ENCODE assay signal across 8 mouse cellular contexts in genomic region chr6:34371700-34372351, GRCm38 (mm10). TPM values are rescaled to one million over a fixed set of nuclear protein-coding genes. Genes with fewer than 3 reads are reported as not detected.
A peak's percentile ranks its signal among the peaks of the same experiment; 100 is the strongest.
DNase-seq lines count a peak whose midpoint lies in the region; ATAC-seq and TF ChIP-seq lines count a peak whose summit lies in the region.

No protein-coding gene starts in this region.

- TF ChIP-seq EP300 in heart, adult 2 months (IDR thresholded peaks at IDR 0.05; ENCODE audit: insufficient read depth, low read depth, low read length): no peak

- 31% methylated on average over 18 of the region's 18 CpGs for WGBS in embryonic facial prominence, embryonic 11.5 days
- WGBS in heart, adult 2 months: 18% methylated on average over 18 of the region's 18 CpGs
- WGBS in kidney, adult 2 months: 20% methylated on average over 18 of the region's 18 CpGs
- 29% methylated on average over 18 of the region's 18 CpGs for WGBS in limb, embryonic 12.5 days
- 25% methylated on average over 18 of the region's 18 CpGs for WGBS in midbrain, embryonic 14.5 days

- no peaks in the 10 kb centered on the region for H3K9me3 ChIP-seq in embryonic facial prominence, embryonic 11.5 days (replicated peaks; ENCODE audit: control insufficient read depth, low read length)
- H3K9me3 ChIP-seq in limb, embryonic 12.5 days: no peaks in the 10 kb centered on the region
- no peaks in the 10 kb centered on the region for H3K9me3 ChIP-seq in midbrain, embryonic 14.5 days (ENCODE audit: control insufficient read depth, low read length)

- H3K4me2 ChIP-seq in embryonic facial prominence, embryonic 11.5 days (ENCODE audit: low read depth, low read length): no peak overlapping the region
- H3K4me2 ChIP-seq in limb, embryonic 12.5 days: peak overlapping the region; percentile 32
- peak overlapping the region; percentile 13; the same call in 1 of the 2 replicates for H3K4me2 ChIP-seq in midbrain, embryonic 14.5 days (ENCODE audit: low read length)

- peak overlapping the region; percentile 39; the same call in 1 of the 2 replicates for H3K9ac ChIP-seq in embryonic facial prominence, embryonic 11.5 days (replicated peaks; ENCODE audit: low read length)
- H3K9ac ChIP-seq in heart, adult 2 months (ENCODE audit: low read depth, low read length): peak overlapping the region; percentile 66
- no peak overlapping the region for H3K9ac ChIP-seq in limb, embryonic 12.5 days (replicated peaks)
- no peak overlapping the region for H3K9ac ChIP-seq in midbrain, embryonic 14.5 days (replicated peaks; ENCODE audit: low read length)

- H3K36me3 ChIP-seq in embryonic facial prominence, embryonic 11.5 days (replicated peaks; ENCODE audit: control insufficient read depth, insufficient read depth, low read depth, low read length): no peaks in the 10 kb centered on the region
- H3K36me3 ChIP-seq in heart, adult 2 months (ENCODE audit: control insufficient read depth, insufficient read depth, low read length): no peaks in the 10 kb centered on the region
- H3K36me3 ChIP-seq in kidney, adult 2 months (ENCODE audit: control insufficient read depth, insufficient read depth, low read length): no peaks in the 10 kb centered on the region
- no peaks in the 10 kb centered on the region for H3K36me3 ChIP-seq in limb, embryonic 12.5 days
- H3K36me3 ChIP-seq in midbrain, embryonic 14.5 days (ENCODE audit: control insufficient read depth, insufficient read depth, low read length): no peaks in the 10 kb centered on the region

- no peak for TF ChIP-seq POLR2A in heart, adult 2 months (IDR thresholded peaks at IDR 0.05; ENCODE audit: insufficient read depth, low read depth, low read length)
- no peak for TF ChIP-seq POLR2A in kidney, adult 2 months (IDR thresholded peaks at IDR 0.05; ENCODE audit: low read depth, low read length)

- H3K27ac ChIP-seq in embryonic facial prominence, embryonic 11.5 days (replicated peaks; ENCODE audit: low read depth, low read length): no peak overlapping the region
- H3K27ac ChIP-seq in heart, adult 2 months: no peak overlapping the region
- H3K27ac ChIP-seq in kidney, adult 2 months (ENCODE audit: insufficient read depth, low read depth, low read length): no peak overlapping the region
- no peak overlapping the region for H3K27ac ChIP-seq in limb, embryonic 12.5 days
- H3K27ac ChIP-seq in midbrain, embryonic 14.5 days (replicated peaks; ENCODE audit: low read depth, low read length): no peak overlapping the region

- no peaks in the 10 kb centered on the region for H3K79me2 ChIP-seq in heart, adult 2 months (replicated peaks; ENCODE audit: control insufficient read depth, insufficient read depth, low read length)

- peak; percentile 86 for TF ChIP-seq CTCF in heart, adult 2 months (IDR thresholded peaks at IDR 0.05)
- peak; percentile 49 for TF ChIP-seq CTCF in kidney, adult 2 months (conservative IDR thresholded peaks at IDR 0.05; ENCODE audit: insufficient read depth, insufficient read length, low read depth, low read length)

- no peaks in the 10 kb centered on the region for H3K4me1 ChIP-seq in embryonic facial prominence, embryonic 11.5 days (ENCODE audit: control insufficient read depth, insufficient read depth, low read length)
- peaks cover 1% of the 10 kb centered on the region; the same call in 1 of the 2 replicates for H3K4me1 ChIP-seq in heart, adult 2 months (ENCODE audit: control insufficient read depth, insufficient read depth, low read length)
- no peaks in the 10 kb centered on the region for H3K4me1 ChIP-seq in kidney, adult 2 months (ENCODE audit: control insufficient read depth, insufficient read depth, low read length)
- no peaks in the 10 kb centered on the region; the same call in 1 of the 2 replicates for H3K4me1 ChIP-seq in limb, embryonic 12.5 days (replicated peaks)
- H3K4me1 ChIP-seq in midbrain, embryonic 14.5 days (ENCODE audit: control insufficient read depth, insufficient read depth, low read length): 0 out of 2 replicates have a peak, but pooled peaks cover 3% of the 10 kb centered on the region

- ATAC-seq in embryonic facial prominence, embryonic 11.5 days (replicated peaks; ENCODE audit: insufficient number of reproducible peaks, low FRiP score, low TSS enrichment, low read depth): no peak; the same call in 1 of the 2 replicates
- peak; percentile 59; the same call in 1 of the 2 replicates for ATAC-seq in limb, embryonic 12.5 days (ENCODE audit: insufficient number of reproducible peaks, insufficient read depth, low FRiP score, low TSS enrichment, low read depth)
- no peak for ATAC-seq in midbrain, embryonic 14.5 days (ENCODE audit: low FRiP score, low TSS enrichment)

- peak; percentile 94 for DNase-seq in 416B (ENCODE audit: low read depth)
- peak; percentile 70 for DNase-seq in adrenal gland, postnatal 25 days
- DNase-seq in embryonic facial prominence, embryonic 11.5 days (ENCODE audit: low spot score): peak; percentile 92
- peak; percentile 75 to 78 for DNase-seq in heart, adult 2 months
- peak; percentile 83 for DNase-seq in kidney, adult 2 months
- peak; percentile 92 for DNase-seq in midbrain, embryonic 14.5 days
- DNase-seq in spleen, adult 12 weeks (ENCODE audit: low spot score): peak; percentile 63

- no peaks in the 10 kb centered on the region for H3K27me3 ChIP-seq in embryonic facial prominence, embryonic 11.5 days (ENCODE audit: control insufficient read depth, insufficient read depth, low read length)
- no peaks in the 10 kb centered on the region for H3K27me3 ChIP-seq in heart, adult 2 months (ENCODE audit: control insufficient read depth, insufficient read depth, low read length)
- H3K27me3 ChIP-seq in kidney, adult 2 months (replicated peaks; ENCODE audit: control insufficient read depth, insufficient read depth, low read length): no peaks in the 10 kb centered on the region
- H3K27me3 ChIP-seq in limb, embryonic 12.5 days: no peaks in the 10 kb centered on the region
- H3K27me3 ChIP-seq in midbrain, embryonic 14.5 days (ENCODE audit: control insufficient read depth, insufficient read depth, low read length): no peaks in the 10 kb centered on the region

- no peak overlapping the region for H3K4me3 ChIP-seq in embryonic facial prominence, embryonic 11.5 days (ENCODE audit: low read depth, low read length)
- H3K4me3 ChIP-seq in heart, adult 2 months: no peak overlapping the region
- H3K4me3 ChIP-seq in kidney, adult 2 months (ENCODE audit: insufficient read depth, low read depth, low read length): no peak overlapping the region
- H3K4me3 ChIP-seq in limb, embryonic 12.5 days (replicated peaks): no peak overlapping the region
- H3K4me3 ChIP-seq in midbrain, embryonic 14.5 days (replicated peaks; ENCODE audit: low read depth, low read length): no peak overlapping the region

- intact Hi-C loops in heart, adult 2 months (cut with DNase I): loop anchor here (2.0 to 5.0 kb wide), 2 partner anchors 77 to 80 kb away; no protein-coding TSS in a partner anchor

RNA-seq across cellular contexts. Expression of gene Akr1b10, which starts 12.2 kb away (rescaled TPM):
- total RNA-seq in adrenal gland, postnatal 25 days (2021): 127 and 139 TPM in 2 replicates
- polyA plus RNA-seq in embryonic facial prominence, embryonic 11.5 days (2014; fragmentation: Nextera tagmentation; extraction: Ambion mirVana): 16.4 and 16.9 TPM in 2 replicates
- total RNA-seq in heart, adult 2 months (2021): 10 to 100 TPM; 53.8 to 63.5 TPM
- 50.5 and 89.4 TPM in 2 replicates for polyA plus RNA-seq in heart, adult 2 months (2012; rRNA removed)
- 40.1 and 42.2 TPM in 2 replicates for polyA plus RNA-seq in kidney, adult 2 months (2012; rRNA removed)
- 16.1 and 17.4 TPM in 2 replicates for polyA plus RNA-seq in limb, embryonic 12.5 days (2016; fragmentation: Nextera tagmentation; extraction: Ambion mirVana)
- 7.7 and 9.1 TPM in 2 replicates for polyA plus RNA-seq in midbrain, embryonic 14.5 days (2014; fragmentation: Nextera tagmentation; extraction: Ambion mirVana)

RNA-seq across cellular contexts. Expression of gene Akr1b8, which starts 17.9 kb away (rescaled TPM):
- total RNA-seq in adrenal gland, postnatal 25 days (2021): 186 and 230 TPM in 2 replicates
- polyA plus RNA-seq in embryonic facial prominence, embryonic 11.5 days (2014; fragmentation: Nextera tagmentation; extraction: Ambion mirVana): 20.5 and 21.4 TPM in 2 replicates
- total RNA-seq in heart, adult 2 months (2021): 1 to 10 TPM; 3.3 to 3.5 TPM
- 4.2 and 4.8 TPM in 2 replicates for polyA plus RNA-seq in heart, adult 2 months (2012; rRNA removed)
- 2.6 and 3.9 TPM in 2 replicates for polyA plus RNA-seq in kidney, adult 2 months (2012; rRNA removed)
- 11.8 and 12.1 TPM in 2 replicates for polyA plus RNA-seq in limb, embryonic 12.5 days (2016; fragmentation: Nextera tagmentation; extraction: Ambion mirVana)
- 3.2 and 4.5 TPM in 2 replicates for polyA plus RNA-seq in midbrain, embryonic 14.5 days (2014; fragmentation: Nextera tagmentation; extraction: Ambion mirVana)

RNA-seq across cellular contexts. Expression of gene Akr1b7, which starts 40.3 kb away (rescaled TPM):
- 1,274 and 2,079 TPM in 2 replicates for total RNA-seq in adrenal gland, postnatal 25 days (2021)
- polyA plus RNA-seq in embryonic facial prominence, embryonic 11.5 days (2014; fragmentation: Nextera tagmentation; extraction: Ambion mirVana): not detected in 2 replicates
- total RNA-seq in heart, adult 2 months (2021): not detected
- polyA plus RNA-seq in heart, adult 2 months (2012; rRNA removed): not detected in 2 replicates
- polyA plus RNA-seq in kidney, adult 2 months (2012; rRNA removed): 3.2 and 4.0 TPM in 2 replicates
- polyA plus RNA-seq in limb, embryonic 12.5 days (2016; fragmentation: Nextera tagmentation; extraction: Ambion mirVana): 0.22 TPM in 1 of 2 replicates, not detected in the other
- polyA plus RNA-seq in midbrain, embryonic 14.5 days (2014; fragmentation: Nextera tagmentation; extraction: Ambion mirVana): not detected in 2 replicates

RNA-seq across cellular contexts. Expression of gene Akr1b3, which starts 54.5 kb away (rescaled TPM):
- total RNA-seq in adrenal gland, postnatal 25 days (2021): 224 and 233 TPM in 2 replicates
- 208 and 220 TPM in 2 replicates for polyA plus RNA-seq in embryonic facial prominence, embryonic 11.5 days (2014; fragmentation: Nextera tagmentation; extraction: Ambion mirVana)
- 100 to 1,000 TPM; 266 to 282 TPM for total RNA-seq in heart, adult 2 months (2021)
- polyA plus RNA-seq in heart, adult 2 months (2012; rRNA removed): 352 and 459 TPM in 2 replicates
- polyA plus RNA-seq in kidney, adult 2 months (2012; rRNA removed): 208 and 280 TPM in 2 replicates
- 183 and 191 TPM in 2 replicates for polyA plus RNA-seq in limb, embryonic 12.5 days (2016; fragmentation: Nextera tagmentation; extraction: Ambion mirVana)
- 95.2 and 106 TPM in 2 replicates for polyA plus RNA-seq in midbrain, embryonic 14.5 days (2014; fragmentation: Nextera tagmentation; extraction: Ambion mirVana)

Comparison
In these comparisons a context has a peak if more than half of its experiments do, and no peak if none do; other contexts are left out.
1. H3K9ac ChIP-seq: peak in embryonic facial prominence, embryonic 11.5 days (single experiment) and heart, adult 2 months (single experiment); none in limb, embryonic 12.5 days (single experiment) and midbrain, embryonic 14.5 days (single experiment).
2. Peak in every context shown above with its lines, with median percentiles within 50 percentile points of each other: DNase-seq.